Mouse (Mus musculus): Measurements from ENCODE around the gene Psd4. TPM values are rescaled to one million over a fixed set of nuclear protein-coding genes. Genes with fewer than 3 reads are reported as not detected.

Gene Psd4
- polyA plus RNA-seq, 1 experiment from 2014 or later = 1.7 TPM

- no peak overlapping the region for H3K27ac ChIP-seq
- H3K9me3 ChIP-seq (replicated peaks) = no peaks in the 10 kb centered on the region
- H3K36me3 ChIP-seq = no peaks in the 10 kb centered on the region
- no peak for ATAC-seq (ENCODE audit: low FRiP score)
- no peak overlapping the region for H3K9ac ChIP-seq
- H3K4me1 ChIP-seq = no peaks in the 10 kb centered on the region; the same call in 1 of the 2 replicates
- H3K27me3 ChIP-seq = no peaks in the 10 kb centered on the region
- WGBS = 82% methylated on average over 5 of the region's 5 CpGs
- H3K4me3 ChIP-seq = no peak overlapping the region
- no peak overlapping the region for H3K4me2 ChIP-seq (replicated peaks)
Observed at GRCm38 (mm10) chr2:24453206-24453605, 85.8 kb downstream of the Psd4 start.

- Histone ChIP-seq H3K4me3 (no peak overlapping the region), H3K4me2 (replicated peaks) (no peak overlapping the region), H3K9me3 (replicated peaks) (no peaks in the 10 kb centered on the region), H3K4me1 (no peaks in the 10 kb centered on the region; the same call in 1 of the 2 replicates), H3K27ac (peak overlapping the region; percentile 62), H3K9ac (no peak overlapping the region), H3K36me3 (no peaks in the 10 kb centered on the region), H3K27me3 (no peaks in the 10 kb centered on the region)
- WGBS = 50% methylated on average over 1 of the region's 1 CpGs
- peak; percentile 78; the same call in 1 of the 2 replicates for ATAC-seq (ENCODE audit: low FRiP score)
Observed at GRCm38 (mm10) chr2:24454429-24455011, 87.1 kb downstream of the Psd4 start.

GRCm38 (mm10) chr2:24455057-24455855 lies 87.9 kb downstream of the Psd4 start:
- ATAC-seq (ENCODE audit: low FRiP score) = no peak
- H3K9ac ChIP-seq = no peak overlapping the region
- H3K4me3 ChIP-seq = no peak overlapping the region
- 48% methylated on average over 6 of the region's 6 CpGs for WGBS
- H3K4me2 ChIP-seq (replicated peaks) = no peak overlapping the region
- no peaks in the 10 kb centered on the region; the same call in 1 of the 2 replicates for H3K4me1 ChIP-seq
- H3K27me3 ChIP-seq = no peaks in the 10 kb centered on the region
- H3K36me3 ChIP-seq = no peaks in the 10 kb centered on the region
- H3K9me3 ChIP-seq (replicated peaks) = no peaks in the 10 kb centered on the region
- peak overlapping the region; percentile 62 for H3K27ac ChIP-seq

GRCm38 (mm10) chr2:24456841-24457240 lies 89.5 kb downstream of the Psd4 start:
- no peaks in the 10 kb centered on the region for H3K36me3 ChIP-seq
- H3K9ac ChIP-seq = no peak overlapping the region
- H3K27me3 ChIP-seq = no peaks in the 10 kb centered on the region
- ATAC-seq (ENCODE audit: low FRiP score) = no peak
- H3K4me1 ChIP-seq = no peaks in the 10 kb centered on the region; the same call in 1 of the 2 replicates
- H3K9me3 ChIP-seq (replicated peaks) = no peaks in the 10 kb centered on the region
- no peak overlapping the region for H3K4me3 ChIP-seq
- no peak overlapping the region for H3K27ac ChIP-seq
- no peak overlapping the region for H3K4me2 ChIP-seq (replicated peaks)
- 92% methylated on average over 4 of the region's 4 CpGs for WGBS

- 49% methylated on average over 9 of the region's 9 CpGs for WGBS
Observed at GRCm38 (mm10) chr2:24460112-24460807, 92.9 kb downstream of the Psd4 start.

GRCm38 (mm10) chr2:24460808-24461127 lies 93.4 kb downstream of the Psd4 start:
- no peak for ATAC-seq (ENCODE audit: low FRiP score)
- Histone ChIP-seq H3K36me3 (no peaks in the 10 kb centered on the region), H3K4me2 (replicated peaks) (no peak overlapping the region), H3K27me3 (no peaks in the 10 kb centered on the region), H3K9ac (no peak overlapping the region), H3K27ac (no peak overlapping the region), H3K4me3 (no peak overlapping the region), H3K9me3 (replicated peaks) (no peaks in the 10 kb centered on the region), H3K4me1 (no peaks in the 10 kb centered on the region)
- 17% methylated on average over 2 of the region's 2 CpGs for WGBS

More at GRCm38 (mm10) chr2:24460112-24460807, 92.9 kb downstream of the Psd4 start:
- no peaks in the 10 kb centered on the region for H3K36me3 ChIP-seq
- H3K27me3 ChIP-seq = no peaks in the 10 kb centered on the region
- H3K9ac ChIP-seq = no peak overlapping the region
- no peak overlapping the region for H3K4me3 ChIP-seq
- no peaks in the 10 kb centered on the region for H3K9me3 ChIP-seq (replicated peaks)
- no peak overlapping the region for H3K27ac ChIP-seq
- no peaks in the 10 kb centered on the region for H3K4me1 ChIP-seq
- ATAC-seq (ENCODE audit: low FRiP score) = no peak
- H3K4me2 ChIP-seq (replicated peaks) = no peak overlapping the region

Other genes starting within 250 kb of the Psd4 start
- gene Il1f8, start 214.4 kb upstream of the Psd4 start, polyA plus RNA-seq (2016; fragmentation: Nextera tagmentation; extraction: Ambion mirVana) = not detected in 2 replicates
- not detected in 2 replicates for gene Il1f9, start 181.1 kb upstream of the Psd4 start, polyA plus RNA-seq (2016; fragmentation: Nextera tagmentation; extraction: Ambion mirVana)
- gene Il1f6, start 152.2 kb upstream of the Psd4 start, polyA plus RNA-seq (2016; fragmentation: Nextera tagmentation; extraction: Ambion mirVana) = not detected in 2 replicates
- gene Il1f5, start 90.6 kb upstream of the Psd4 start, polyA plus RNA-seq (2016; fragmentation: Nextera tagmentation; extraction: Ambion mirVana) = 0.18 TPM in 1 of 2 replicates, not detected in the other
- gene Il1f10, start 76.4 kb upstream of the Psd4 start, polyA plus RNA-seq (2016; fragmentation: Nextera tagmentation; extraction: Ambion mirVana) = not detected in 2 replicates
- 0.31 TPM in 1 of 2 replicates, not detected in the other for gene Il1rn, start 30.7 kb upstream of the Psd4 start, polyA plus RNA-seq (2016; fragmentation: Nextera tagmentation; extraction: Ambion mirVana)
- gene Pax8, start 108.0 kb downstream of the Psd4 start, polyA plus RNA-seq (2016; fragmentation: Nextera tagmentation; extraction: Ambion mirVana) = 27.1 and 39.0 TPM in 2 replicates